Mouse (Mus musculus): ENCODE results near the gene Defb6.

Defb6 gene

DNA sequence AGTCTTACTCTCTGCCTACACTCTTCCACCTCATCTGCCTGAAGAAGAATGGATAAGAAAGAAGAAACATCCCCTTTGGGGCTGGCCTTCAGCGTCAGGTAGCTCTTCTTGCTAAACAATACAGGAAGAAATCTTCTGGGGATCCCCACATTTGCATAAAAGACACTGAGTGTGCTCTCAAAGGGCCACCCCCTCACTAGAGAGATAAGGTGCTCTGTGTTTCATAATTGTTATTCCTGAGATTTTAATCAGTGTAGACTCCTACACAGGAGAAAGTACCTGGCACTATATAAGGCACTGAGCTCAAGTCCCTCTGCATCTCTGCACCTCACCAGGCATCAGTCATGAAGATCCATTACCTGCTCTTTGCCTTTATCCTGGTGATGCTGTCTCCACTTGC is at the start of gene Defb6:
TSS of gene Defb6 (plus strand) at position 318 of the 400 bp plus-strand sequence.
- in situ Hi-C loops (cut with MboI, MseI), result no loop called here

DNA sequence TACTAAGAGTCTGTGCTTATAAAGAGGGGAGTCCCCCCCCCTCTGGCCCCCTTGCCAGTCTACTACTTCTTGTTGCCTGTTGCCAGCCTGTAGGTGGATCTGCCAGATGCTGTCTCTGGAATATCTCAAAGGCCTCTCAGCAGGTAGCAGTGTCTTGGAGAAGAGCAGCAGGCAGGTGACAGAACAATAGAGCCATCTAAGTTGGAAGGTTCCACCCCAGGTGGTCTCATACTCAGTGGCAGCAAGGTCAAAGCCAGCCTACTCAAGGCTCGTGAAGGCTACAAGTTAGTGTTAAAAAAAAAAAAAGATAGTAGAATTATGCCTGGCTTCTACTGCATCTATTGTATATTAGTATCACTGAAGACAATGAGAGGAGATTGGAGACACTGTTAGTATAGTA is 12.8 kb downstream of the Defb6 start:
- in situ Hi-C loops (cut with MboI, MseI), result no loop called here

- in situ Hi-C loops (cut with MboI, MseI), result no loop called here
These were observed 14.3 kb downstream of the Defb6 start, which contains the start of gene Defb46 for GRCm38 (mm10) chr8:19239616-19240015. TSS of gene Defb46 (plus strand) at chr8:19239916.

GRCm38 (mm10) chr8:19247280-19247679 is 22.0 kb downstream of the Defb6 start, which contains the start of gene Defb5:
TSS of gene Defb5 (plus strand) at chr8:19247580.
- in situ Hi-C loops (cut with MboI, MseI), result no loop called here

DNA sequence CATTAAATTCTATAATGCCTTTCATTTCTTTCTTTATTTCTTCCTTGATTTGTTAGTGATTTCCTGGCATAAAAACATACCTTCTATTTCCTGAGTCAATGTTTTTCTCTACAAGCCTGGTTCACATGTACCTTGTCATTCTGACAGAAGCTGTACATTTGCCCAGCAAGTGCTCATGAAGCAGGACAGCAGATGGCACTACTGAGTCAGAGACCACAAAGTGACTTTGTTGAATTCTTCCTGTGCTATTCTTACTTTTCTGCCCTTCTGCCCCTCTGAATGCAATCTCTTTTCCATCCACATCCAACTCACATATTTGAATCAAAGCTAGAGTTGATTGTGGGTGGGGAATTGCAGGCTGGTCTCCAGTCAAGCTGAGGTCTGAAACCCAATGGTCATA is 32.9 kb downstream of the Defb6 start:
- in situ Hi-C loops (cut with MboI, MseI), result loop anchor here in 1 of 2 experiments (25.0 kb wide), 1 partner anchor 654 kb away; the partner anchor contains the start of gene Gm31371

DNA sequence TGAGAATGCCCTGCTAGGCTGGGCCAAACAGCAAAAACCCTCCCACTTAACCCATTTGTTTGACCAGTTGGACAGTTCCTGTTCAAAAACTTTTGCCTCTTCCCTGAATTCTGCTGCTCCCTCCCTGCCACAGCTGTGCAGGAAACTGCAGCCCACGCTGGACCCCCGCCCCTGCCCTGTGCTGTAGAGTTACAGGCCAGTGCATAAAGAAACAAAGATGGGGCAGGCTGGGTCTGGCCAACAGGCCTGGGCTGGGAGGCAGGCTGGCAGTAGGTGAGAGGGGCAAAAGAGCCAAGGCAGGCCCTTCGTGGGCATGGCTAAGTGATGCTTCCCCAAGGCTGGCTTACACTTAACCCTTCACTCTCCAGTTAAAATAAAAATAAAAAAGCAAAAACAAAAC is 34.4 kb downstream of the Defb6 start:
- in situ Hi-C loops (cut with MboI, MseI), result loop anchor here in 1 of 2 experiments (25.0 kb wide), 1 partner anchor 653 kb away; the partner anchor contains the start of gene Gm31371
